Mouse (Mus musculus): ENCODE data around the gene Tspan18.

DNA sequence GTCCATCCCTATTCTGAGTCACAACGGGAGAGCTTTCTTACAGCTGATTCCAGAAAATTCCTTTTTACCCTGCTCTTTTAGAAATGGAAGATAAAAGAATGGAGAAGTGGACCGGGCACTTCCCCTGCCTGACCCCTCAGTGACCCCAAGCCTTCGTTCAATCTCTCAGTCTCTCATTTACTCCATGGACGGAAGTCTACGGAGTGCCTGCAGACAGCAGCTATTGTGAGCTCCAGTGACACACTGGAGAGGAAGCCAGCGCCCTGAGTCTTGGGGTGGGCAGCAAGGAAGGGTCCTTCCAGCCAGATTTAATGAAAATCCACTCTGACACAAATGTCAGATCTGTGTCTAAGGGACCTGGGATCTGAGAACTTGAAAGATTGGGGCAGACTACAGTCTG, 12.3 kb upstream of the Tspan18 start:
- TF ChIP-seq POLR2A (IDR thresholded peaks at IDR 0.05; ENCODE audit: control insufficient read depth, extremely low read depth, insufficient read depth, low read length, poor library complexity) (no peak), CTCF (IDR thresholded peaks at IDR 0.05; ENCODE audit: borderline replicate concordance, control insufficient read depth, extremely low read depth, insufficient read depth, low read length, poor library complexity) (no peak)
